20 mouse cellular contexts compared by ENCODE assay signal in genomic region chr15:50102596-50103277, GRCm38 (mm10).
DNase-seq lines count a peak whose midpoint lies in the region; ATAC-seq and TF ChIP-seq lines count a peak whose summit lies in the region.
"Had no signal": no experiment of that assay in that cellular context is flagged by ENCODE, and none has a peak within 500 bp of the region (broad histone marks: within the 10 kb centered on the region; RNA-seq: fewer than 3 reads in every experiment).

No protein-coding gene starts in this region.

- no peak overlapping the region for H3K9ac ChIP-seq in hindbrain, embryonic 13.5 days
- no peak overlapping the region for H3K9ac ChIP-seq in midbrain, postnatal 0 days (replicated peaks; ENCODE audit: low read length, poor library complexity, severe bottlenecking)
- H3K9ac ChIP-seq in midbrain, embryonic 11.5 days (ENCODE audit: low read length): no peak overlapping the region
- H3K9ac ChIP-seq: heart, embryonic 15.5 days; limb, embryonic 12.5 days; liver, embryonic 14.5 days; neural tube, embryonic 15.5 days had no signal

- H3K4me2 ChIP-seq in hindbrain, embryonic 13.5 days: no peak overlapping the region
- H3K4me2 ChIP-seq in midbrain, postnatal 0 days (ENCODE audit: low read depth, low read length, poor library complexity, severe bottlenecking): no peak overlapping the region
- no peak overlapping the region for H3K4me2 ChIP-seq in midbrain, embryonic 11.5 days
- H3K4me2 ChIP-seq: heart, embryonic 15.5 days; limb, embryonic 12.5 days; neural tube, embryonic 15.5 days had no signal

- no peaks in the 10 kb centered on the region for H3K9me3 ChIP-seq in hindbrain, embryonic 13.5 days
- no peaks in the 10 kb centered on the region for H3K9me3 ChIP-seq in hindbrain, embryonic 10.5 days
- H3K9me3 ChIP-seq in midbrain, postnatal 0 days (ENCODE audit: low read length): no peaks in the 10 kb centered on the region
- H3K9me3 ChIP-seq in midbrain, embryonic 11.5 days (ENCODE audit: control insufficient read depth, low read length): no peaks in the 10 kb centered on the region
- H3K9me3 ChIP-seq: heart, embryonic 15.5 days; limb, embryonic 12.5 days; neural tube, embryonic 15.5 days had no signal

- 74% methylated on average over 5 of the region's 5 CpGs for whole genome bisulfite sequencing in hindbrain, embryonic 13.5 days
- WGBS in hindbrain, embryonic 10.5 days: 85% methylated on average over 5 of the region's 5 CpGs
- WGBS in midbrain, postnatal 0 days: 53% methylated on average over 5 of the region's 5 CpGs
- WGBS in midbrain, embryonic 11.5 days: 68% methylated on average over 5 of the region's 5 CpGs

- peak; percentile 57 to 60 for DNase-seq in cerebellum, postnatal 10 days
- no peak for DNase-seq in cerebellum, adult 11 months
- DNase-seq in hindbrain, embryonic 10.5 days (ENCODE audit: low spot score): no peak
- DNase-seq in midbrain, postnatal 0 days (ENCODE audit: low spot score): peak; percentile 63
- no peak for DNase-seq in midbrain, embryonic 11.5 days (ENCODE audit: low spot score, missing footprints)
- peak; percentile 8 for DNase-seq in retina, embryonic 14.5 days (ENCODE audit: low spot score)
- no peak for DNase-seq in adrenal gland, postnatal 4 days (ENCODE audit: low spot score in 2 of 2)
- DNase-seq: adrenal gland, postnatal 25 days; cerebellum, postnatal 25 days; kidney, adult 11 months; kidney, postnatal 10 days; thymus, postnatal 4 days had no signal

- H3K4me3 ChIP-seq in hindbrain, embryonic 13.5 days: no peak overlapping the region
- no peak overlapping the region for H3K4me3 ChIP-seq in hindbrain, embryonic 10.5 days
- no peak overlapping the region for H3K4me3 ChIP-seq in midbrain, postnatal 0 days (ENCODE audit: low read depth, low read length)
- no peak overlapping the region for H3K4me3 ChIP-seq in midbrain, embryonic 11.5 days (ENCODE audit: low read depth, low read length)
- H3K4me3 ChIP-seq: heart, embryonic 15.5 days; layer of hippocampus, adult 2 months; limb, embryonic 12.5 days; neural tube, embryonic 15.5 days had no signal

- TF ChIP-seq CTCF in midbrain, postnatal 0 days (IDR thresholded peaks at IDR 0.05): no peak

- no peak overlapping the region for H3K27ac ChIP-seq in hindbrain, embryonic 13.5 days
- no peak overlapping the region for H3K27ac ChIP-seq in hindbrain, embryonic 10.5 days
- H3K27ac ChIP-seq in midbrain, postnatal 0 days (ENCODE audit: low read depth, low read length): no peak overlapping the region
- H3K27ac ChIP-seq in midbrain, embryonic 11.5 days (ENCODE audit: low read depth, low read length): no peak overlapping the region
- H3K27ac ChIP-seq: heart, embryonic 15.5 days; layer of hippocampus, adult 2 months; limb, embryonic 12.5 days; liver, embryonic 14.5 days; neural tube, embryonic 15.5 days had no signal

- H3K36me3 ChIP-seq in hindbrain, embryonic 13.5 days: no peaks in the 10 kb centered on the region
- no peaks in the 10 kb centered on the region for H3K36me3 ChIP-seq in hindbrain, embryonic 10.5 days
- H3K36me3 ChIP-seq in midbrain, postnatal 0 days (ENCODE audit: insufficient read depth, low read length): no peaks in the 10 kb centered on the region
- no peaks in the 10 kb centered on the region for H3K36me3 ChIP-seq in midbrain, embryonic 11.5 days (ENCODE audit: control insufficient read depth, insufficient read depth, low read length)
- H3K36me3 ChIP-seq: heart, embryonic 15.5 days; limb, embryonic 12.5 days; neural tube, embryonic 15.5 days had no signal

- H3K27me3 ChIP-seq in hindbrain, embryonic 13.5 days: no peaks in the 10 kb centered on the region
- no peaks in the 10 kb centered on the region for H3K27me3 ChIP-seq in hindbrain, embryonic 10.5 days (ENCODE audit: insufficient read depth, poor library complexity, severe bottlenecking)
- no peaks in the 10 kb centered on the region for H3K27me3 ChIP-seq in midbrain, postnatal 0 days (ENCODE audit: insufficient read depth, low read length)
- H3K27me3 ChIP-seq in midbrain, embryonic 11.5 days (ENCODE audit: control insufficient read depth, insufficient read depth, low read length): no peaks in the 10 kb centered on the region
- H3K27me3 ChIP-seq: CH12.LX; heart, embryonic 15.5 days; limb, embryonic 12.5 days; neural tube, embryonic 15.5 days had no signal

- ATAC-seq in hindbrain, embryonic 13.5 days (ENCODE audit: low FRiP score): peak; percentile 59; the same call in 1 of the 2 replicates
- ATAC-seq in midbrain, postnatal 0 days (ENCODE audit: low FRiP score): no peak
- no peak for ATAC-seq in midbrain, embryonic 11.5 days (ENCODE audit: low FRiP score)
- ATAC-seq: lung, postnatal 0 days had no signal

- no peaks in the 10 kb centered on the region for H3K4me1 ChIP-seq in hindbrain, embryonic 13.5 days (replicated peaks)
- H3K4me1 ChIP-seq in hindbrain, embryonic 10.5 days (replicated peaks): no peaks in the 10 kb centered on the region
- no peaks in the 10 kb centered on the region for H3K4me1 ChIP-seq in midbrain, postnatal 0 days (ENCODE audit: insufficient read depth, low read length)
- no peaks in the 10 kb centered on the region for H3K4me1 ChIP-seq in midbrain, embryonic 11.5 days (ENCODE audit: control insufficient read depth, insufficient read depth, low read length)
- H3K4me1 ChIP-seq: heart, embryonic 15.5 days; limb, embryonic 12.5 days had no signal

Comparison
In these comparisons a context has a peak if more than half of its experiments do, and no peak if none do; other contexts are left out.
1. DNase-seq: peak in cerebellum, postnatal 10 days (2 of 2), midbrain, postnatal 0 days (single experiment) and retina, embryonic 14.5 days (single experiment); none in cerebellum, adult 11 months (single experiment), hindbrain, embryonic 10.5 days (single experiment), midbrain, embryonic 11.5 days (single experiment) and adrenal gland, postnatal 4 days (0 of 2).